Mouse (Mus musculus) kidney, embryonic 15.5 days (tissue): Measurements from ENCODE around the gene Tnfsf4. TPM values are rescaled to one million over a fixed set of nuclear protein-coding genes. Genes with fewer than 3 reads are reported as not detected.

Experiments
- ATAC-seq: fragments of 200-750 bp; cut with Nextera tagmentation; replicated peaks from 2 replicates; pipeline ENCODE4 v1.8.0; 2017; ENCODE audit warnings: moderate TSS enrichment; ENCODE audit not compliant: low FRiP score
- H3K27ac ChIP-seq: fragments of 300-500 bp; sonication (generic); 2 replicates; pipeline ENCODE4 v1.5.1; 2015; ENCODE audit warnings: mild to moderate bottlenecking, inconsistent platforms
- H3K27me3 ChIP-seq: fragments of 300-500 bp; sonication (generic); 2 replicates; pipeline ENCODE4 v1.6.1; 2015; ENCODE audit warnings: inconsistent platforms
- H3K36me3 ChIP-seq: fragments of 300-500 bp; sonication (generic); 2 replicates; pipeline ENCODE4 v1.6.1; 2015; ENCODE audit warnings: inconsistent platforms
- H3K4me1 ChIP-seq: fragments of 300-500 bp; sonication (generic); 2 replicates; pipeline ENCODE4 v1.6.1; 2015; ENCODE audit warnings: inconsistent platforms
- H3K4me2 ChIP-seq: fragments of 300-500 bp; sonication (generic); 2 replicates; pipeline ENCODE4 v1.6.1; 2015; ENCODE audit warnings: moderate library complexity, mild to moderate bottlenecking, inconsistent platforms
- H3K4me3 ChIP-seq: fragments of 300-500 bp; sonication (generic); replicated peaks from 2 replicates; pipeline ENCODE4 v1.5.1; 2015; ENCODE audit warnings: mild to moderate bottlenecking, inconsistent platforms
- H3K9ac ChIP-seq: fragments of 300-500 bp; sonication (generic); 2 replicates; pipeline ENCODE4 v1.6.1; 2015; ENCODE audit warnings: mild to moderate bottlenecking, inconsistent platforms
- H3K9me3 ChIP-seq: fragments of 300-500 bp; sonication (generic); replicated peaks from 2 replicates; pipeline ENCODE4 v1.6.1; 2016; ENCODE audit warnings: inconsistent platforms
- WGBS: fragments of 180-500 bp; shearing (Covaris S2); methylation state at CpG from one replicate; pipeline ENCODE4 v1.1.7; 2015; ENCODE audit warnings: mixed read lengths; 5-methylcytosine and 5-hydroxymethylcytosine counted together
- polyA plus RNA-seq: library from polyadenylated mRNA; unstranded; fragments of >200 nt; fragmentation: Nextera tagmentation; extraction: Ambion mirVana; gene quantifications from 2 replicates; pipeline ENCODE4 v1.2.1, GENCODE M21; 2015

Gene Tnfsf4
- 0.08 and 0.12 TPM in 2 replicates for polyA plus RNA-seq

GRCm38 (mm10) chr1:161394931-161395459 lies at the start of gene Tnfsf4:
TSS of gene Tnfsf4 (plus strand) at chr1:161395409.
- H3K4me2 ChIP-seq: no peak within 1 kb of the TSS

GRCm38 (mm10) chr1:161350981-161351380 lies 44.2 kb upstream of the Tnfsf4 start:
- H3K4me3 ChIP-seq: no peak overlapping the region
- H3K9ac ChIP-seq: no peak overlapping the region
- no peaks in the 10 kb centered on the region for H3K4me1 ChIP-seq
- WGBS: 58% methylated on average over 1 of the region's 1 CpGs
- no peak overlapping the region for H3K4me2 ChIP-seq
- H3K9me3 ChIP-seq: no peaks in the 10 kb centered on the region
- no peak overlapping the region for H3K27ac ChIP-seq
- no peak for ATAC-seq
- H3K27me3 ChIP-seq: no peaks in the 10 kb centered on the region
- H3K36me3 ChIP-seq: no peaks in the 10 kb centered on the region

More at GRCm38 (mm10) chr1:161394931-161395459, at the start of gene Tnfsf4:
- Histone ChIP-seq H3K4me3 (no peak within 1 kb of the TSS), H3K27ac (no peak within 1 kb of the TSS), H3K9ac (no peak within 1 kb of the TSS), H3K9me3 (no peaks in the 10 kb centered on the region), H3K4me1 (peaks cover 12% of the 10 kb centered on the region), H3K36me3 (no peaks in the 10 kb centered on the region), H3K27me3 (peaks cover 12% of the 10 kb centered on the region)
- ATAC-seq: no peak
- WGBS: 64% methylated on average over 6 of the region's 6 CpGs

DNA sequence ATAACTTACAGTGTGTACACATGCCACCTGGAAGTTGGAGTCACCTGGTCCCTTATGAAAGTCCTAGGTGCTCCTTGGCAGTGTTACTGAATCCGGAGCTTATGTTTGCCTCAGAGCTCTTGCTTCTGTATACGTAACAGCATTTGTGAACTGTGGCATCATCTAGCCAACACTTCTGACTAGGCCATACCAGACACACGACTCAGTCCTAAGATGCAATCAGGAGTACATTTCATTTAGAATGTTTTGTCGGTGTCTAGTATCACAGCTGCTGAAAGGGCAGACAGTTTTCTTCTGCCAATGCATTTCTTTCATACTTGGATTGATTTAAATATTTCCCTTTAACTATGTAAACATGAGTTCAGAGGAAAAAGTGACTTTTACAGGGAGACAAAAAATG lies 30.2 kb upstream of the Tnfsf4 start:
- H3K27me3 ChIP-seq: no peaks in the 10 kb centered on the region
- no peak overlapping the region for H3K9ac ChIP-seq
- H3K36me3 ChIP-seq: no peaks in the 10 kb centered on the region
- WGBS: 75% methylated on average over 4 of the region's 4 CpGs
- H3K27ac ChIP-seq: no peak overlapping the region
- H3K4me3 ChIP-seq: no peak overlapping the region
- no peaks in the 10 kb centered on the region for H3K4me1 ChIP-seq
- H3K9me3 ChIP-seq: no peaks in the 10 kb centered on the region
- ATAC-seq: no peak
- no peak overlapping the region for H3K4me2 ChIP-seq

DNA sequence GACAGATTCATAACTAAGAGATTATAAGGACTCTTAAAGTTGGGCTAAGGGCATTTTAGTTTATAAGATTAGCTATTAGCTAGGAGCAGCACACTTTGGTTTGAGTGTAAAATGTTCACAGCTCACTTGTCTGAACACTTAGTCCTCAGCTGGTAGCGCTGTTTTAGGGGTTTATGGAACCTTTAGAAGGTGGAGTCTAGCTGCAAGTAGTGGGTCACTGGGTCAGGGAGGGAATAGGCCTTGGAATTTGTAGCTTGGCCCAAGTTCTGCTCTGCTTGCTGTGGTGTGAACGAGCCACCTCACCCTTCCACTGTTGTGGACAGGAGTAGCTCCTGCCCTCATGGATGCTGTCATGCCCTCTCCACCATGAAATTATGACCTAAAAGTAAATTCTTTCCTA lies 23.3 kb upstream of the Tnfsf4 start:
- ATAC-seq: no peak
- H3K27me3 ChIP-seq: no peaks in the 10 kb centered on the region
- 66% methylated on average over 2 of the region's 2 CpGs for WGBS

GRCm38 (mm10) chr1:161375866-161376265 lies 19.3 kb upstream of the Tnfsf4 start:
- H3K27ac ChIP-seq: no peak overlapping the region
- no peak overlapping the region for H3K4me3 ChIP-seq
- no peaks in the 10 kb centered on the region for H3K9me3 ChIP-seq
- ATAC-seq: no peak
- whole genome bisulfite sequencing: 86% methylated on average over 2 of the region's 2 CpGs
- no peaks in the 10 kb centered on the region for H3K27me3 ChIP-seq
- H3K36me3 ChIP-seq: no peaks in the 10 kb centered on the region
- no peak overlapping the region for H3K4me2 ChIP-seq
- peaks cover 7% of the 10 kb centered on the region; the same call in 1 of the 2 replicates for H3K4me1 ChIP-seq
- no peak overlapping the region for H3K9ac ChIP-seq

More for the DNA sequence above, 23.3 kb upstream of the Tnfsf4 start:
- H3K9ac ChIP-seq: no peak overlapping the region
- no peak overlapping the region for H3K4me3 ChIP-seq
- H3K4me1 ChIP-seq: no peaks in the 10 kb centered on the region
- H3K27ac ChIP-seq: no peak overlapping the region
- no peaks in the 10 kb centered on the region for H3K36me3 ChIP-seq
- H3K4me2 ChIP-seq: no peak overlapping the region
- H3K9me3 ChIP-seq: no peaks in the 10 kb centered on the region

DNA sequence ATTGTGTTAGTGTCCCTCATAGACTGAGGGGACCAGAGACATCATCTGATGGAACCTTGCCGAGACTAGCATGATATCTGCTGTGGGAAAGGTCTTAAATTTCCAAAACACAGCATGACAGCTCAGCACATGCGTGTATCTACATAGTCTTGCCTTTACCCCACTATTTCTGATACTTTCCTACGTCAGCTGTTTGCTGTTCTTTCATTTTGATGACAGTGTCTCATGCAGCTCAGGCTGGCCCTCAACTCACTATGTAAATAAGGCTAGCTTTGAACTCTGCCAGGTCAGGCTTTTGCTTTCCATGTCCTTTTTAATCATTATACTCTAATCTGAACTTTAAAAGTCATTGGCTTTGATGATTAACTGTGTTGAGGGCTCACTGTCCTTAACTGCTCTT lies 16.6 kb upstream of the Tnfsf4 start:
- Histone ChIP-seq H3K9me3 (no peaks in the 10 kb centered on the region), H3K36me3 (no peaks in the 10 kb centered on the region), H3K4me3 (no peak overlapping the region), H3K27me3 (no peaks in the 10 kb centered on the region), H3K4me1 (peaks cover 7% of the 10 kb centered on the region; the same call in 1 of the 2 replicates), H3K4me2 (no peak overlapping the region), H3K27ac (no peak overlapping the region), H3K9ac (no peak overlapping the region)
- WGBS: 80% methylated on average over 3 of the region's 3 CpGs
- ATAC-seq: no peak

DNA sequence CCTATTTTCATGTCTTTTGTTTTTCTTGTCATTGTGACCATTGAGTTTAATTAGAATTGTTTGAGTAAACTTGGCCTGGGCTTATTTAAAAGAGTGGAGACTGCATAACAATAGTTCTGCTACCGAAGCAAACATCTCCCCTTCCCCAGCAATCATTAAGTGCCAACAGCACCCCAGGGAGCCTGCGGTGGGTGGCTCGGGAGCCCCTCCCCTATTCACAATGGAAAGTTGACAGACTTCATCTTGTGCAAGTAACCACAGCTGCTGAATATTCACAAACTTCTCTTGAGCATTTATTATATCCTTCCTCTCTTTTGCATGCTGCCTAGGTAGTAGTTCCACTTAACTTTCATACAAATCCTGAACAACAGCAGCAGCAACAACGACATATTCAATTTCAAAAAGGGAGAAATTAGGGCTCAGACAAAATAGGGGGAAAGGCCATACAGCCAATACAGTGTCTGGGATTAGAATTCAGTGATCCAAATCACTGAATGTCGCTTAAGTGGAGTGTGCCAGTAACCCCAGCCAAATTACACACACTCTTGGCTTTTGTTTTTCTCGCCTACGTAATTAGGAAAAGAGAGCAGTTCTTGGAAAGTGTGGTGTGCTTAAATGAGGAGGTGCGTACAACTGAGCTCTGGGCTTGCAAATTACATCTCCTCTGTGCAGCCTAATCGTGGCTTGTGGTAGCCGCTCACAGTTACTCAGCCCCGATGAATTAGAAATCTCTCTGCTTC lies 15.4 kb upstream of the Tnfsf4 start:
- WGBS: 21% methylated on average over 11 of the region's 11 CpGs
- no peaks in the 10 kb centered on the region for H3K9me3 ChIP-seq
- no peak overlapping the region for H3K4me3 ChIP-seq
- no peaks in the 10 kb centered on the region for H3K27me3 ChIP-seq
- peaks cover 7% of the 10 kb centered on the region; the same call in 1 of the 2 replicates for H3K4me1 ChIP-seq
- H3K27ac ChIP-seq: no peak overlapping the region
- ATAC-seq: no peak
- H3K9ac ChIP-seq: no peak overlapping the region
- H3K4me2 ChIP-seq: peak overlapping the region; percentile 28
- H3K36me3 ChIP-seq: no peaks in the 10 kb centered on the region

DNA sequence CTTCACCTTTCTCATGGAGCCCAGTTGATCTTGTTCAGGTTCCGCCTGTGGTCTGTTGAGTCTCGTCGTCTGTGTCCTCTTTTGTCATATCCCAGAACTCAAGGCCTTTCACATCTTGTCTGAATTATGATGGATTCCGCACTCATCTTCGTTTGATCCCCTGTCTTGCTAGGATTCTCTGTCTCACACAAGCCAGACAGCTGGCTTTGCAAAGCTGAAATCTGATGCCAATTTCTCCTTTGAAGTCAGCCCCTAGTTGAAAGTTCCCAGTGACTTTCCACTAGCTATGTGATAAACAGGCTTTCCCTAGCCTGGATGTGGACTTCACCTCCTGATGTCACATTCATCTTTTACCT lies 14.8 kb upstream of the Tnfsf4 start:
- Histone ChIP-seq H3K27me3 (no peaks in the 10 kb centered on the region), H3K4me1 (peaks cover 7% of the 10 kb centered on the region; the same call in 1 of the 2 replicates), H3K27ac (no peak overlapping the region), H3K4me3 (no peak overlapping the region), H3K36me3 (no peaks in the 10 kb centered on the region), H3K9ac (no peak overlapping the region), H3K4me2 (peak overlapping the region; percentile 28; the same call in 1 of the 2 replicates), H3K9me3 (no peaks in the 10 kb centered on the region)
- WGBS: 33% methylated on average over 5 of the region's 5 CpGs
- ATAC-seq: 0 out of 2 replicates have a peak, but pooled peaks have one; percentile 40

DNA sequence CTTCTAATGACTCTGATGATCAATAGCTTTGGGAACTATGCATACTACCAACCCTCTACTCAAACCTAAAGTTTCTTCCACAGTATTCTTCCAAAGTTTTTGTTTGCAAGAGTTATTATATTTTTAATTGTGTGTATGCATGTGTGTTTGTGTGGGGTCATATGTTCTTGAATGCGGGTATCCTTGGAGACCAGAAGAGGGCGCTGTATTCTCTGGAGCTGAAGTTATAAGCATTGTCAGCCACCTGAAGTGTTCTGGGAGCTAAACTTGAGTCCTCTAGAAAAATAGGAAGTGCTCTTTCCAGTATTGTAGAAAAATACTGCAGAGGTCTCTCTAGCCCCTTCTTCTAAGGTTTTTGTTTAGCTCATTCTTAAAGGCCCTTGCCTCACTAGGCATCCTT lies 5.1 kb upstream of the Tnfsf4 start:
- 59% methylated on average over 2 of the region's 2 CpGs for WGBS
- Histone ChIP-seq H3K9ac (no peak overlapping the region), H3K27ac (no peak overlapping the region), H3K27me3 (no peaks in the 10 kb centered on the region), H3K36me3 (no peaks in the 10 kb centered on the region), H3K4me3 (no peak overlapping the region), H3K9me3 (no peaks in the 10 kb centered on the region), H3K4me2 (no peak overlapping the region), H3K4me1 (no peaks in the 10 kb centered on the region)
- ATAC-seq: no peak

DNA sequence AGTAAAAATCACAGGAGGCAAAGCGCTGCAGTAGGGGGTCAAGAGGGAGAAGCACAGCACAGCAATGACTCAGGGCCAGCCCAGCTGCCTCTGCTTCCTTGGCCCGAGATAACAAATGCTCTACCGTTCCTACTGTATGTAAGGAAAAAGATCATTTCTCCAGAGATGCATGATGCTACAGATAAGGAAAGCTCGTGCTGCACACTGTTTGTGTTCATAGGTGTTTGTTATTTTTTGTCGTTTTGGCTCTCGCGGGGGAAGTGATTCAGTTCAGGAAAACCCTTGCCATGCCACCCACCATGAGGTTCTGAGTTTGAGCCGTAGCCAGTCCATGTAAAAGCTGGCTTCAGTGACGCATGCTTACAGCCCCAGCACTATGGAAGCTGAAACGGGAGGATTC lies 2.3 kb upstream of the Tnfsf4 start:
- no peak overlapping the region for H3K4me3 ChIP-seq
- H3K9ac ChIP-seq: no peak overlapping the region
- WGBS: 71% methylated on average over 10 of the region's 10 CpGs
- peaks cover 12% of the 10 kb centered on the region for H3K4me1 ChIP-seq
- H3K4me2 ChIP-seq: no peak overlapping the region
- H3K9me3 ChIP-seq: no peaks in the 10 kb centered on the region
- H3K27me3 ChIP-seq: no peaks in the 10 kb centered on the region
- no peaks in the 10 kb centered on the region for H3K36me3 ChIP-seq
- ATAC-seq: no peak
- H3K27ac ChIP-seq: no peak overlapping the region

DNA sequence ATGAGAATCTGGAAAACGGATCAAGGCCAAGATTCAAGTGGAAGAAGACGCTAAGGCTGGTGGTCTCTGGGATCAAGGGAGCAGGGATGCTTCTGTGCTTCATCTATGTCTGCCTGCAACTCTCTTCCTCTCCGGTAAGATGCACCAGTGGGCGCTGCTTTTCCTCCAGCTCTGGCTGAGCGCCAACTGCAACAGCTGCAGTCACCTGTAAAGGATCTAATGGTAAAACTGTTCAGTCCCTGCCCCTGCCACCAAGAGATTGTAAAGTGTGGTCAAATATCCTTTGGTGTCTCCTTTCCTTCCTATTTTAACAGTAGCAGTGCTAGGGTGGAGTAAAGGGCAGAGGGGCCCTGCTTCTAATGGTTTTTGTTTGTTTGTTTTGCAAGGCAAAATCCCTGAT lies 401 bp downstream of the Tnfsf4 start:
- peaks cover 12% of the 10 kb centered on the region for H3K27me3 ChIP-seq
- H3K4me1 ChIP-seq: peaks cover 12% of the 10 kb centered on the region
- H3K9ac ChIP-seq: no peak overlapping the region
- peak; percentile 56; the same call in 1 of the 2 replicates for ATAC-seq
- H3K36me3 ChIP-seq: no peaks in the 10 kb centered on the region
- no peaks in the 10 kb centered on the region for H3K9me3 ChIP-seq
- 41% methylated on average over 5 of the region's 5 CpGs for WGBS
- H3K27ac ChIP-seq: no peak overlapping the region
- H3K4me3 ChIP-seq: no peak overlapping the region
- no peak overlapping the region for H3K4me2 ChIP-seq

- no peak overlapping the region for H3K27ac ChIP-seq
- no peak overlapping the region for H3K4me2 ChIP-seq
- 75% methylated on average over 10 of the region's 10 CpGs for WGBS
- no peak overlapping the region for H3K4me3 ChIP-seq
- H3K9ac ChIP-seq: no peak overlapping the region
- ATAC-seq: no peak
- peaks cover 12% of the 10 kb centered on the region for H3K4me1 ChIP-seq
- peaks cover 12% of the 10 kb centered on the region for H3K27me3 ChIP-seq
- H3K9me3 ChIP-seq: no peaks in the 10 kb centered on the region
- H3K36me3 ChIP-seq: no peaks in the 10 kb centered on the region
Observed at GRCm38 (mm10) chr1:161396351-161396750, 1.1 kb downstream of the Tnfsf4 start.
